Mouse (Mus musculus) ES-E14 (cell line): ENCODE data around the gene Naxd.

Experiments used
- CHD2 ChIP-seq: IDR thresholded peaks from 2 replicates; pipeline ENCODE4 v1.6.1; 2014; ENCODE audit warnings: mild to moderate bottlenecking, low read depth, low read length, inconsistent platforms
- MAFK ChIP-seq: IDR thresholded peaks from 2 replicates; pipeline ENCODE4 v1.6.1; 2014; ENCODE audit warnings: mild to moderate bottlenecking, low read depth, low read length, inconsistent platforms; ENCODE audit not compliant: insufficient read depth
- ZC3H11A ChIP-seq: IDR thresholded peaks from 2 replicates; pipeline ENCODE4 v1.6.1; 2012; ENCODE audit warnings: low read depth, mild to moderate bottlenecking, inconsistent platforms, low read length, borderline replicate concordance
- ZNF384 ChIP-seq: IDR thresholded peaks from 2 replicates; pipeline ENCODE4 v1.6.1; 2012; ENCODE audit warnings: low read depth, low read length, inconsistent platforms

DNA sequence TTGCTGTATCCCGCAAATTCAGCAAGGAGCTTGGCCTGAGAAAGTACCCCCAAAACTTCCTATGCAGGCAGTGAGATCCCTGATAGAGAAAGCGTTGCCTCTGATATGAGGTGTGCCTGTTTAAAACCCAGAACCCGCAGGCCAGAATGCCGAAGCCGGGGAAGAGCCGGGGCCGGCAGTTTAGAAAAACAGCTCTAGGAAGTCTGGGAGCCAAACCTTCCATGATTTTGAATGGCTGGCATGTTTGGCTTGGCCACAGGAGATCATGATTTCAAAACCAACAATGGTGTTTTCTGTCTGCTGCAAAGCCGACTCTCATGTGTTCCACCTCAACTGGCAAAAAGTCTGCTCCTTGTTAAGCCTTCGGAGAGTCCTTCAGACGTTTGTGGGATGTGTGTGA lies 55.1 kb downstream of the Naxd start:
- no peak for TF ChIP-seq CHD2
- no peak for TF ChIP-seq ZNF384
- no peak for TF ChIP-seq MAFK
- no peak for TF ChIP-seq ZC3H11A
